Mouse (Mus musculus): ENCODE data around the gene Ovca2. TPM values are rescaled to one million over a fixed set of nuclear protein-coding genes. Genes with fewer than 3 reads are reported as not detected.

The Ovca2 gene
- total RNA-seq, 2 experiments from 2014 or later, result 12.1 to 12.7 TPM

GRCm38 (mm10) chr11:75210093-75210492, 31.5 kb upstream of the Ovca2 start:
- intact Hi-C loops (cut with DNase I), result no loop called here

GRCm38 (mm10) chr11:75209363-75209762, 30.7 kb upstream of the Ovca2 start:
- H3K4me3 ChIP-seq, result no peak overlapping the region
- no peak for TF ChIP-seq CTCF (IDR thresholded peaks at IDR 0.05)
- DNase-seq (ENCODE audit: extremely low spot score in 1 of 2, low spot score in 2 of 2), result no peak
- peak overlapping the region; percentile 29; the same call in 1 of the 2 replicates for H3K27ac ChIP-seq
- intact Hi-C loops (cut with DNase I), result no loop called here

More at GRCm38 (mm10) chr11:75210093-75210492, 31.5 kb upstream of the Ovca2 start:
- TF ChIP-seq CTCF (IDR thresholded peaks at IDR 0.05), result no peak
- no peak overlapping the region for H3K4me3 ChIP-seq
- no peak for DNase-seq (ENCODE audit: extremely low spot score in 1 of 2, low spot score in 2 of 2)
- H3K27ac ChIP-seq, result peak overlapping the region; percentile 40; the same call in 1 of the 2 replicates

GRCm38 (mm10) chr11:75206347-75206746, 27.7 kb upstream of the Ovca2 start:
- no peak for TF ChIP-seq CTCF (IDR thresholded peaks at IDR 0.05)
- Histone ChIP-seq H3K4me3 (no peak overlapping the region), H3K27ac (no peak overlapping the region)
- intact Hi-C loops (cut with DNase I), result no loop called here
- DNase-seq (ENCODE audit: extremely low spot score in 1 of 2, low spot score in 2 of 2), result no peak

- no peak for TF ChIP-seq CTCF (IDR thresholded peaks at IDR 0.05)
- DNase-seq (ENCODE audit: extremely low spot score in 1 of 2, low spot score in 2 of 2), result no peak
- intact Hi-C loops (cut with DNase I), result no loop called here
- Histone ChIP-seq H3K4me3 (no peak overlapping the region), H3K27ac (no peak overlapping the region)
These were observed 25.8 kb upstream of the Ovca2 start for GRCm38 (mm10) chr11:75204472-75204871.

- TF ChIP-seq CTCF (IDR thresholded peaks at IDR 0.05), result no peak
- no peak for DNase-seq (ENCODE audit: extremely low spot score in 1 of 2, low spot score in 2 of 2)
- intact Hi-C loops (cut with DNase I), result no loop called here
- no peak overlapping the region for H3K4me3 ChIP-seq
- H3K27ac ChIP-seq, result no peak overlapping the region
These were observed 25.3 kb upstream of the Ovca2 start for GRCm38 (mm10) chr11:75203926-75204325.

- TF ChIP-seq CTCF (IDR thresholded peaks at IDR 0.05), result no peak
- Histone ChIP-seq H3K27ac (peak overlapping the region; percentile 61), H3K4me3 (no peak overlapping the region)
- DNase-seq (ENCODE audit: extremely low spot score in 1 of 2, low spot score in 2 of 2), result no peak
- intact Hi-C loops (cut with DNase I), result loop anchor here (2.0 kb wide), 1 partner anchor 17 kb away; no protein-coding TSS in a partner anchor
These were observed 23.1 kb upstream of the Ovca2 start for GRCm38 (mm10) chr11:75201721-75202120.

- TF ChIP-seq CTCF (IDR thresholded peaks at IDR 0.05), result no peak
- DNase-seq (ENCODE audit: extremely low spot score in 1 of 2, low spot score in 2 of 2), result peak; percentile 74 to 83
- intact Hi-C loops (cut with DNase I), result loop anchor here (2.0 kb wide), 1 partner anchor 16 kb away; no protein-coding TSS in a partner anchor
- no peak overlapping the region for H3K4me3 ChIP-seq
- H3K27ac ChIP-seq, result peak overlapping the region; percentile 61
These were observed 22.3 kb upstream of the Ovca2 start for GRCm38 (mm10) chr11:75200935-75201334.

- Histone ChIP-seq H3K27ac (peak overlapping the region; percentile 40; the same call in 1 of the 2 replicates), H3K4me3 (no peak overlapping the region)
- intact Hi-C loops (cut with DNase I), result loop anchor here (2.0 kb wide), 1 partner anchor 15 kb away; no protein-coding TSS in a partner anchor
- no peak for DNase-seq (ENCODE audit: extremely low spot score in 1 of 2, low spot score in 2 of 2)
- no peak for TF ChIP-seq CTCF (IDR thresholded peaks at IDR 0.05)
These were observed 21.3 kb upstream of the Ovca2 start for GRCm38 (mm10) chr11:75199951-75200350.

GRCm38 (mm10) chr11:75198792-75199191, 20.2 kb upstream of the Ovca2 start:
- intact Hi-C loops (cut with DNase I), result no loop called here
- Histone ChIP-seq H3K4me3 (no peak overlapping the region), H3K27ac (no peak overlapping the region)
- TF ChIP-seq CTCF (IDR thresholded peaks at IDR 0.05), result no peak
- DNase-seq (ENCODE audit: extremely low spot score in 1 of 2, low spot score in 2 of 2), result no peak

GRCm38 (mm10) chr11:75197956-75198355, 19.3 kb upstream of the Ovca2 start:
- no peak overlapping the region for H3K4me3 ChIP-seq
- intact Hi-C loops (cut with DNase I), result no loop called here
- DNase-seq (ENCODE audit: extremely low spot score in 1 of 2, low spot score in 2 of 2), result no peak
- no peak overlapping the region for H3K27ac ChIP-seq
- TF ChIP-seq CTCF (IDR thresholded peaks at IDR 0.05), result no peak

GRCm38 (mm10) chr11:75196131-75196530, 17.5 kb upstream of the Ovca2 start:
- intact Hi-C loops (cut with DNase I), result no loop called here
- H3K4me3 ChIP-seq, result peak overlapping the region; percentile 87
- no peak for DNase-seq (ENCODE audit: extremely low spot score in 1 of 2, low spot score in 2 of 2)
- peak overlapping the region; percentile 94 for H3K27ac ChIP-seq
- TF ChIP-seq CTCF (IDR thresholded peaks at IDR 0.05), result no peak

- DNase-seq (ENCODE audit: extremely low spot score in 1 of 2, low spot score in 2 of 2), result peak in 1 of 2 experiments; percentile 56
- Histone ChIP-seq H3K4me3 (peak overlapping the region; percentile 87), H3K27ac (peak overlapping the region; percentile 94)
- TF ChIP-seq CTCF (IDR thresholded peaks at IDR 0.05), result peak; percentile 6; the same call in 1 of the 2 replicates
- intact Hi-C loops (cut with DNase I), result loop anchor here (5.0 kb wide), 2 partner anchors 202 to 267 kb away; partner anchors contain the start of gene Tlcd2
These were observed 16.3 kb upstream of the Ovca2 start for GRCm38 (mm10) chr11:75194850-75195461.
